Mouse (Mus musculus) urinary bladder, postnatal 36 days (tissue): ENCODE measurements around the gene Gm14692.
"Not testable (repeated sequence)": the region's sequence is repeated elsewhere in the genome, so short reads cannot be mapped to it uniquely, and the experiment has no call there.

Experiments
- DNase-seq, 2 experiments: peaks; one replicate each; pipeline ENCODE4 v3.0.0; 2022; ENCODE audit warnings: low spot score in 2 of 2, mixed read lengths in 1 of 2

The Gm14692 gene

DNA sequence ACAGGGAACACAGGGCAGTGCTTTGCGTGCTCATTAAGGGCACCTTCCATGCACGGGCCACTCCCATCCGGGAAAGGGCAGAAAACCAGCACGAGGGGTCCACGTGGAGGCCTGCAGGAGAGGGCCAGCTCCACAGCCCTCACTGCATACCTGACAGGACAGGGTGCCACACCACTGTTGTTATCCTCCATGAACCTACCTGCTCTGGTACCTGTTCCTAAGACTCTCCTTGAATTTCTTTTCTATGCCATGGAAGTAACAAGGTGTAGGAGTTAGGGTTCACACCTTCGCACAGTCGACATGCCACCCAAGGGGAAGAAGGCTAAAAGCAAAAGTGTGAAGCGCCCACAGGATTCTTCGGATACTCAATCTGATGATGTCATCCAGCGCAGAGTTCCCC is at the start of gene Gm14692:
Gene Gm14692 (plus strand): TSS at position 301 of the 400 bp plus-strand sequence.
- DNase-seq = not testable (repeated sequence)

DNA sequence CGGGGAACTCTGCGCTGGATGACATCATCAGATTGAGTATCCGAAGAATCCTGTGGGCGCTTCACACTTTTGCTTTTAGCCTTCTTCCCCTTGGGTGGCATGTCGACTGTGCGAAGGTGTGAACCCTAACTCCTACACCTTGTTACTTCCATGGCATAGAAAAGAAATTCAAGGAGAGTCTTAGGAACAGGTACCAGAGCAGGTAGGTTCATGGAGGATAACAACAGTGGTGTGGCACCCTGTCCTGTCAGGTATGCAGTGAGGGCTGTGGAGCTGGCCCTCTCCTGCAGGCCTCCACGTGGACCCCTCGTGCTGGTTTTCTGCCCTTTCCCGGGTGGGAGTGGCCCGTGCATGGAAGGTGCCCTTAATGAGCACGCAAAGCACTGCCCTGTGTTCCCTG is 2.0 kb upstream of the Gm14692 start, which contains the start of gene Gm1140:
Gene Gm1140 (minus strand): TSS at position 101 of the 400 bp plus-strand sequence.
- not testable (repeated sequence) for DNase-seq
